Mouse (Mus musculus) A20 (cell line): ENCODE measurements around the gene Clba1.

Experiments used
- DNase-seq: peaks from one replicate; pipeline ENCODE4 v3.0.0-alpha.2; 2011; ENCODE audit warnings: low read depth, low spot score

Gene Clba1

DNA sequence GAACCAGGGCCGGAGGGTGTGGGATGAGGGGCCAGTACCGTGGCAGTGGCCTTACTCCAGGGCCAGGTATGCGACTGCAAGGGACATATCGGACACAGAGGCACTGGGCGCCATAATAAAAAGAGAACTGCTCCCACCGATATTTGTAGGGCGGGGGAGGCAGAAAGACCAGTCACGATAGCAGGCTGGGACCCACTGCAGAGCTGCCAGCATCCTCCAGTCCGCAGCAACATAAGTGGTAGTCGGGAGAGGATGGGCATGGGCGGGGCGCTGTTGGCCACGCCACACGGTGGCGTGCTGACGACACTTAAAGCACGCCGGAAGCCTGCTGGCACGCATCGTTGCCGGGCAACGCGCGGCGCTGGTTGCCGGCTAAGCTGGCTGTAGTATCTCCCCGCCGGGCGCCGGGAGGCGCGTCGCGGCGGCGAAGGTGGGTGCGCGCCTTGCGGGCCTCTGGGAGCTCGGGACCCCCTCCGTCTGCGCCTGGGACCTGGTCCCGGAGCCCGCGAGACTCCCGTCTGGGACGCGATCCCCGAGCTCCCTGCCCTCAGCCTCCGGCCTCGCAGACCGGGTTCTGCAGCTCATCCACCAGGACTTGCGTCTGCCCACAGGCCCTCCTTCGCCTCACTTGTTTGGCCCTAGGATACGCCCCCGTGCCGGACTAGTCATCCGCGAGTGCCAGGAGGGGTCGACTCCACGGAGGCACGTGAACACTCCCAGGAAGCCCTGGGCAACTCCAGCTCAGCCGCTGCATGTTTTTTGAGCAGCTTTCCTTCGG lies at the start of gene Clba1:
Gene Clba1, plus strand, starts transcription at position 351 of the 778 bp plus-strand sequence.
- peak; percentile 94 for DNase-seq

DNA sequence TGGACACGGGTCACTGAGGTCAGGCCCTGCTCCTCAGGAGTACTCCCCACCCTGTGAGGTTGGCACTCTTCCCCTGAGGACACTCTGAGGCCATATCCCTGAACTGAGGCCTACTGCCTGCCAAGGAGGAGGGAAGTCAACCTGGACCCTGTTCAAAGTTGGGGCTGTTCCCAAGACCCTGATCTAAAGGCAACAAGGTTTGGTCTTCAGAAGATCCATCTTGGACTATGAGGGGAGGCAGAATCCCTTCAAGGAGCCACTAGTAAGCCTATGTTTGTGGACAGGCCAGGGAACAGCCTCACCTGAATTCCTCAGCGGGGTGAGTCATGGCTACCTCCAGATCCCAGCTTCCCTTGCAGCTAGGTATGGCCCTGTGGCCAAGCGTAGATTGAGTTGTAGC lies 49.3 kb upstream of the Clba1 start:
- no peak for DNase-seq

DNA sequence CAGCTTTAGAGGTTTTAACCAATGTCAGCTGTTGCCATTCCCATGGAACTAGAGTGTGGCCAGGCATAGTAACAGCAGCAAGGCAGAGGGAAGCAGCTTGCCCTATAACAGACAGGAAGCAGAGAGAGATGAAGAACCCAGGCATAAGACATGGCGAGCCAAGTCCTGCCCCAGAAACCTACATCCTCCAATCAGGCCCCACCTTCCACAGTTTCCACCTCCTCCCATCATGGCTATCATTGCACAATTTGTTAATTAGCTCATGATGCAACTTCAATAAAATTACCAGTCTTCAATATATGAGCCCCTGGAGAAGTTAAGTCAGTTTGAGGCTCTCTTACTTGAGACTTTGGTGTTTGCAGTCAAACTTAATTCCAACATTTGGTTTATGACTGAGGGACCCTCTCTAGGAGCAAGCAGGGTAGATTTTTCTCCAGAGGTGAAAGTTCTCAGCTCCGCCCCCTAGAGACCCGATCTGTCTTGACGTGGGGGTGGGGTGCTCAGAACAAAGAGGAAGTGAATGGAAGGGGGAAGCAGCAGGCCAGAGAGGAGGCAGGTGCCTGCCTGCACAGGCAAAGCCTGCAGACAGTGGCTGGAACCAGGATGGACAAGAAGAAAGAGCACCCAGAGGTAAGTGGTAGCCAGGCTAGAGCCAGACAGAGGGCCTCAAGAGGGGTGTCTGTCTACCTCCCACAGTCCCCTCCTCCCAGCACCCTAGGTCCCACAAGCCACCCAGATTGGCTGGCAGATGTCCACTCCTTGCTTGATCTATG lies 48.4 kb upstream of the Clba1 start, which contains the start of gene Pld4:
Gene Pld4, plus strand, starts transcription at position 502 of the 773 bp plus-strand sequence.
- DNase-seq: peak; percentile 89

DNA sequence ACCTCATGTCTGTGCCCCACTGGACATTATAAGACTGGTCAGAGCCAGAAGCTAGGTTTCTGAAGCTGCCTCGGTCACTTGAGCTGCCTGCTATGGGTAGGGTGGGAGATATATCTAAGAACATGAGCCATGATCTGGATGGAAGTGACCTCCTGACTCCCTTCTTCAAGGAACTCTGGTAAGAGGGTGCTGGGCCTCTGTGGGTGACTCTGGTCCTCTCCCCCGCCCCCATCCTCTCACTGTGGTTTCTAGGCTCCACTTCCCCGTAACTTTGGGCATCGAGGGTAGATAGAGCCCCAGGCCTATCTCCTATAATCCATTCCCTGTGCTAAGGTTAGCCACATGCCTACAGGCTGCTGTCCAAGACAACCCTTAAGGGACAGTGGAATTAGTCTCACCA lies 47.3 kb upstream of the Clba1 start:
- DNase-seq: peak; percentile 58

DNA sequence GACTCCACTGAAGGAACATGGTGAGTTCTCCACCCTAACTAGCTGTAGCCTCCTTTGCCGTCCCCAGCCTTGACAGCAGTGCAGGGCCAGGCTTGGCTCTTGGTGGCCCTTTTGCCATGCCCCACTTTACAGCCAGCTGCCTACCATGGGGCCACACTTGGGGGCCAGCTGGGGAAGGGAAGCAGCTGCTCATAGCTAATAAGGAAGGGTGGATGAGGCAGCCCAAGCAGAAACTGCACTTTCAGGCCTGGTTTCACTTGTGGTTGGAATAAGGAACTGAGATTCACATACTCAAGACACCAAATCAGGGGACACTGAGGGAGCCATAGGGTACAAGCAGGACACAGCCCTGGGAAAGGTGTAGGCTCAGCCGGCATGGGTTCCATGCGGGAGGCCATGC lies 46.7 kb upstream of the Clba1 start:
- DNase-seq: peak; percentile 91

DNA sequence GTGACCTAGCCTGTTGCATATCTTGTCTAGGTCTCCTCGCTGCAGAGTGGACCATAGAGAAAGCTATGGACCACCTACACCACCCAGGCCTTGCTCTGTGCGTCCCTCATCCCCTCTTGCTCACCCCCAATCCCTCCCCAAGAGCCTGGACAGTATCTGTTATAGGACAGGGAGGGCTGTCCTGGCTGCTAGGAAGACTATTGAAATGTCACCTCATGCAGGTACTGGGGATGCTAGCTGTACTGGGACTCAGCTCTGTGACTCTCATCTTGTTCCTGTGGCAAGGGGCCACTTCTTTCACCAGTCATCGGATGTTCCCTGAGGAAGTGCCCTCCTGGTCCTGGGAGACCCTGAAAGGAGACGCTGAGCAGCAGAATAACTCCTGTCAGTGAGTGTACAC lies 45.6 kb upstream of the Clba1 start:
- no peak for DNase-seq

DNA sequence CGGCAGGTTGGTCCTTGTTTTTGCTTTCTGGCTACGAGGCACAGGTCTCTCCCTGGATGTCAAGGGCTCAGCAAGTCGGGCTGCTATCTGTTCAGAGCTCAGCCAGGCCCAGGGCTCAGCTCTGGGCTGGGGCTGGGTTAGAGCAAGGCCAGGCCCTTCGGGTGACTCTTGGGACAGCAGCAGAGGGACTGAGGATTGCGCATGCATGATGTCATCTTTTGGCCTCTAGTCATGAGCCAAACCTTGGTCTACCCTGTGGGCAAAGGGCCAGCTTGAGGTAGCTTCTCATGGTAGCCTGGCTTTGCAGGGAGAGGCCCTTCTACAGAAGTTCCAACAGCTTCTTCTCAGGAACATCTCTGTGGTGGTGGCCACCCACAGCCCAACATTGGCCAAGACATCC lies 44.6 kb upstream of the Clba1 start:
- DNase-seq: no peak

DNA sequence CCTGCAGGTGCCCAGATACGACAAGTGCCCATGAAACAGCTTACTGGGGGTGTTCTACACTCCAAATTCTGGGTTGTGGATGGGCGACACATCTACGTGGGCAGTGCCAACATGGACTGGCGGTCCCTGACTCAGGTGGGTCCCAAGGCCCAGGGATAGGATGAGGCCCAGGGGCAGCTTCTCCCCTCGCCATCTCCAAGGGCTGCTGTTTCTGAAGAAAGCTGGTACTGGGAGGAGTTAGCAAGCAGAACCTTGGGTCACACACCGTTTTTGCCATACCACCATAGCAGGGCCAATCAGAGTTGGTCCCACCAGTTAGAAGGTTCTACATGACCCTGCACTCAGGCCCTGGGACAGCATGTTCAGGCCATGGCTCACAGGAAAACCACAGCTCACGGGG lies 43.7 kb upstream of the Clba1 start:
- DNase-seq: no peak

DNA sequence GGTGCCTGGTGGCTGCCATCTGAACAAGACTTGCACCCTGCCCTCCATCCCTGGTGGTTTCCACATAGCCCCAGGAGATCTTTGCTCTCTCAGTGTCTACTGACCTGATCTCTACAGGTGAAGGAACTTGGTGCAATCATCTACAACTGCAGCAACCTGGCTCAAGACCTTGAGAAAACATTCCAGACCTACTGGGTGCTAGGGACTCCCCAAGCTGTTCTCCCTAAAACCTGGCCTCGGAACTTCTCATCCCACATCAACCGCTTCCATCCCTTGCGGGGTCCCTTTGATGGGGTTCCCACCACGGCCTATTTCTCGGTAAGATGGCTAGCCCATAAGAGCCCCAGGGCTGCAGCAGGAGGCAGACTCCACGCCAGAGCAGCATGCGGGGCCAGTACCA lies 42.2 kb upstream of the Clba1 start:
- DNase-seq: no peak

DNA sequence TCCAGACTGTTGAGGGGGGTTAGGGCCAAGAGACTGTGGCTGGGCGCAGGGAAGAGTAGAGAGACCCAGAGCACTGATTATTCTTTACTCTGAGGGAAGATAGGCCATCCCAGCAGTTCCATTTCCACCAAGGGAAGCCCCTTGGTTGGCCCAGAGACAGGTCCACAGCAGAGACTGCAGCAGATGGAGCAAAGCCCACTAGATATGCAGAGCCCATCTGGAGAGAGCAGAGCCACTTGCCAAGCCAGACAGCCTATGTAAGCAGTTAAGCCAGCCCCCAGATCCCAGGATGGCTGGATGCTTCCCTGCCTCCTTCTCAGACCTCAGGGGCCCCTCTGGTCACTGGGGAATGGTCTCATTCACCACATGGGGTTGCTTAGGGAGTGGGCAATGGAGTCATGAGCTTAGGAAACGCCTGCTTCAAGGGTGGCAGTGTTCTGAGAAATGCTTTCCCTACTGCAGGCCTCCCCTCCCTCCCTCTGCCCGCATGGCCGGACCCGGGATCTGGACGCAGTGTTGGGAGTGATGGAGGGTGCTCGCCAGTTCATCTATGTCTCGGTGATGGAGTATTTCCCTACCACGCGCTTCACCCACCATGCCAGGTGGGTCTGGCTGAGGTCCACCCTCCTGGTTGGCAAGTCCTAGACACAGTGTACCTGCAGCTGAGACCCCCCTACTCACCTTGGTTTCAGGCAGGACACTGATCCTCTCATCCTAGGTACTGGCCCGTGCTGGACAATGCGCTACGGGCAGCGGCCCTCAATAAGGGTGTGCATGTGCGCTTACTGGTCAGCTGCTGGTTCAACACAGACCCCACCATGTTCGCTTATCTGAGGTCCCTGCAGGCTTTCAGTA lies 41.5 kb upstream of the Clba1 start:
- DNase-seq: no peak

DNA sequence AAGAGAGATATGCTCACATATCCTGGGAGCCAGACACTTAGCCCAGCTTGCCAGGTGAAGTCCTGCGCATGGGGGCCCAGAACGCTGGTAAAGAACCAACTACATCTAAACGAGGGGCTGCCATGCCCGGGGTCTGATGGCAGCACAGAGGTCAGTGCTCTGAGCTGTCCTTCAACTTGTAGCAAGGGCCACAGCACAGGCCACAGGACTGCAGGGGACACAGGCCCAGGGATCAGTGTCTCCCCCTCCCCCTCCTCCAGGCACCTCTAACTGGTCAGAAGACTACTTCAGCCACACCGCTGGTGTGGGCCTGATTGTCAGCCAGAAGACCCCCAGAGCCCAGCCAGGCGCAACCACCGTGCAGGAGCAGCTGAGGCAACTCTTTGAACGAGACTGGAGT lies 40.6 kb upstream of the Clba1 start:
- DNase-seq: no peak

DNA sequence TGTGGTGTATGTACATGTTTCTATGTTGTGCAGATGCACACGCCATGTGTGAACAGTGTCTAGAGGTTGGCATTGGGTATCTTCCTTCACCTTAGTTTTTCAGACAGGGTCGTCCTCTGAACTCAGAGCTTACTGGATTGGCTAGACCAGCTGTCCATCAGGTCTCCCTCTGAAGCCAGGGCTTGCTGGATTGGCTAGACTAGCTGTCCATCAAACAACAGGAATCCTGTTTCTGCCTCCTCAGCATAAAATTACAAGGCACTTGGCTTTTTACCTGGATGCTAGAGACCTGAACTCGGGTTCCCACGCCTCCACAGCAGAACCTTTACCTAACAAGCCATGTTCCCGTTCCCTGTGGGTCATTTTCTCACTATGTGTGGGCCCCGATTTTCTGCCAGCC lies 39.7 kb upstream of the Clba1 start:
- DNase-seq: peak; percentile 46

DNA sequence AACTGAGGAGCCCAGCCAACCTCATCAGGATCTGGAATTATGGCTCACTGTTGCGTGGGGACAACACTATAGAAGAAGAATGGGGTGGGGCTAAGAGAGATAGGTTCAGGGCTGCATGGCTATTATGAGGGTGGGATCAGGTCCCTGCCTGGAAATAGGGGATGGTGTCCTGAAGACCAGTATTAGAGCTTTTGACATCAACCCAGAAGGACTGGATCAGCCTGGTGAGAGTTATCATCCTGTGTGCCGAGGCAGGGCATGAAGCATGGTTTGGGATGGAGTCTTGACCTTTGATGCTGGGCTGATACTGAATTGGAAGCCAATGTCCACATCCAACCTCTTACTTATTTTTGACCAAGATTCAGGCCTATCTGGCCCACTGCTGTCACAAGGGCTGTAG lies 39.0 kb upstream of the Clba1 start:
- no peak for DNase-seq

DNA sequence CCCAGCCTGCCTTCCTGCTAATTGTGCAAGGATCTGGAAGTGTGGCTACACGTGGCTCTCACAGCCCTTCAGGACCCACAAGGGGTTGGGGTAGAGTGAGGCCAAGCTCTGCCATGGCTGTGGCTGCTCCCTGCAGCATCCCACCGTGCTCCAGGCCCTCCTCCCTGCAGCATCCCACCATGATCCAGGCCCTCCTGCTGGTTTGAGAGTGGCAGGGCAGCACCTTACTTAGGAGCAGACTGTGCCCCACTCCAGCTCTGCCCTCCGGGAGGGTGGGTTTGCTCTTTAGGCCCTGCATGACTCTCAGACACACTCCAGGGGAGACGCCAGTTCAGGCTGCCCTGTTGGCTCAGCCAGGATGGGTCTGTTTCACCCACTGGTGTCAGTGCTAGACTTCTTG lies 38.3 kb upstream of the Clba1 start:
- DNase-seq: no peak

DNA sequence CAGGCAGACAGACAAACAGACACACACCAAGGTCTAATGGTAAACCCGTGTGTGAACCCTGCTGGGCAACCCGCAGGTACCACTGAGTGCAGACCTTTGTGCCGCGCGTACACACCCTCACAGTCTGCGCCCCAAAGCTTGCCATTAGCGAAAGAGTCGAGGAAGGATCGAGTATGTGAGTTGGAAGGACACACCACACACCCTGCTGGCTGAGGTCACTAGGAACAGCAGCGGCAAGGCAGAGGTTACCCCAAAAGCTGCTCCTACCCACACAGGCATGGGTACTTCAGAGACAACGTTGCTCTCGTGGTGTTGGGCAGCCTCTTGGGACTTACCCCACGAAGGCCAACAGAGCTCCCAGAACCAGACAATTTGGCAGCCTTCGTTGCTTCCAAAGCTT lies 36.4 kb upstream of the Clba1 start:
- DNase-seq: no peak

DNA sequence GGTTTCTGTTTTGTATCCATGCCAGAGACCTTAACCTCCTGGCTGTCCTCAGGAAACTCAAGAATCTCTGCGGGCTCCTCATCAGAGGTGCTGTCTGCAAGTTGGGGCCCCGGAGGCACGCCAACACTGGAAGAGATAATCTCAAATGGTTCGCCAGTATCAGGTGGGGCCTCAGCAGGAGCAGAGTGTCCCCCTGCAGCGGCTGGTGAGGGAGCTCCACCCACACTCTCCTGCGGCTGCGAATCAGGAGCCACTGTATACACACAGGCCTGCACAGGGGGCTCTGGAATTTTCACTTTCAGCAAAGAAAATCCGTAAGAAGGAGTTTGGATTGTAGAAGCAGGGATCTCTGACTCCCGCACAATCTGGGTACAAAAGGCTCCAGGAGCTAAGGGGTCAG lies 35.4 kb upstream of the Clba1 start:
- no peak for DNase-seq

DNA sequence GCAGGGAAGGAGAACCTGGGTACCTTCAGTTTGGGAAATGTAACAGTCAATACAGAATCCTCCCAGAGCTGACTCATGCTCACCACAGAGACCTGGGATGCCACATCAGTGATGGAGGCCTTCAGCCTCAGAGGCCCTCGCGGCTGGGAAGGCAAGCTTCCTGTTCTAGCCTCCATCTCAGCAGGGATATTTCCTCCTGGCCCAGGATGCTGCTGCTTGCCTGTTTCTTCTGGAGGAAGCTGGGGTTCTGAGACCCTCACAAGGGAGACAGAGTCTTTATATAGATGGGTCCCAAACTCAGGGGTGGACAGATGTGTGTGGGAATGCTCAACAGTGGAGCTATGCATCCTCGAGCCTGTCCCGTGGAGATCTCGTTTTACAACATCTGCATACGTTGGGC lies 34.7 kb upstream of the Clba1 start:
- no peak for DNase-seq

DNA sequence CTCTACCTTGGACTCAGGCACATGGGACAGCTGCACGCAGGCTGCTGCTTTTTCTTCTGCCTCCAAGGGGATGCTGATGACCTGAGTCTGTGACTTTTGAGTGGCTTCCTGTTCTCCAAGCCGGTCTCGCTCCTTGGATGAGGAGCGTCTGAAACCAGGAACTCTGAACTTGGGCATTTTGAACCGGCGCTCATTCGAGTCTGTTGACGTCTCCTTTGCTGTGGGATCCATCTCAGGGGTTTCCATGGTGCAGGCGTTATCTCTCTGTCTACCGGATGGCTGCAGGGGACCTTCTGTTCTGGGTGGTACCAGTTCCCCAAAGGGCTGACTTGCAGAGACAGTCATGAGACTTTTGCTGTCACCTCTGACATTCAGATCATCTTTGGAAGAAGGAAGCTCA lies 34.3 kb upstream of the Clba1 start:
- DNase-seq: no peak

DNA sequence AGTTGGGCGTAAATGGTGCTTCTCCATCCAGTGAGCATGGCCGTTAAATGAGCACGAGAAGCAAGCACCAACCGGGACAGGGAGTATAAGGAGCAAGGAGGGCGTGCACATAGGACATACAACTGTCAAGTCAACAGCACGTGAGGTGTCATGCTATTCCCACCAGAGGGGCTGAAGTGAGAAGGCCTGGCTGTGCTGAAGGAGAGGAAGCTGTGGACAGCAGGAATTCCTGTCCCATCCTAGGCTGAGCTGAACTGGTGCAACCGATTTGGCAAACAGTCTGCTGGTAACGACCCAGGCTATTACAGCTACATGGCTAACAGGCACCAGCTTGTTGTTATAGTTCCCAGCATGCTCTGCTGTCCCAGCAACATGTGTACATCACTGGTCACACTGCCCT lies 17.7 kb upstream of the Clba1 start:
- no peak for DNase-seq

DNA sequence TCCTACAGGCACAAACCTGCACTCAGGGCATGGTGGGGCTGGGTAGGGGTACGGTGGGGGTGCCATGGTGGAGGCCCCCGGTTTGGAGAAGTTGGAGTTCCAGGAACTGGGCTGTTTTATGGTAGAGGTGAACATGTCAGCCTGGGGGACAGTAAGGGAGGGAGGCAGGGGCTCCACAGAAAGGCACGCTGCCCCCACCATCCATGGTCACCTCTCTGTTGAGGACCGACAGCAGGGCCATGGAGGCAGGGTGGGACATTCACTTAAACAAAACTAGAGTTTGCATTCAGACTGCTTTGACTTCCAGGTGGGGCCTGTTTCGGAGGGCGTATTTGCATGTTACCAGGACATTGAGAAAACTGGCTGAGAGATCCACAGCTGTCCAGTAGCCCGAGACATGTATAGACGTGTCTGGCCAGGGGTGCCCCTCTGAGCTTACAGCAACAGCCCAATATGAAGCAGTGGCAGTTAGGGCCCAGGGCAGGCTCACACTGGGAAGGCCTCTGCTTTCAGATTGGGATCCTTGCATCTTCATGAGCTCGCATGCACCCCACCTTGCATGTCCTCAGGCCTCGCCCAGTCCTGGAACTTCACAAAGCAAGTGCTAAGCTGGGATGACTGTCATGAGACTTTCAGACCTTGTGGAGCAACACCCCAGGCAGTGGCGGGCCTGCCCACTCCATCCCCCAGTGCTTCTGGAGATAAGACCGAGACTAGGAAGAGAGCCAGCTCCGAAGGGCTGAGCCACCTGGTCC lies 15.0 kb upstream of the Clba1 start:
- peak; percentile 42 for DNase-seq

DNA sequence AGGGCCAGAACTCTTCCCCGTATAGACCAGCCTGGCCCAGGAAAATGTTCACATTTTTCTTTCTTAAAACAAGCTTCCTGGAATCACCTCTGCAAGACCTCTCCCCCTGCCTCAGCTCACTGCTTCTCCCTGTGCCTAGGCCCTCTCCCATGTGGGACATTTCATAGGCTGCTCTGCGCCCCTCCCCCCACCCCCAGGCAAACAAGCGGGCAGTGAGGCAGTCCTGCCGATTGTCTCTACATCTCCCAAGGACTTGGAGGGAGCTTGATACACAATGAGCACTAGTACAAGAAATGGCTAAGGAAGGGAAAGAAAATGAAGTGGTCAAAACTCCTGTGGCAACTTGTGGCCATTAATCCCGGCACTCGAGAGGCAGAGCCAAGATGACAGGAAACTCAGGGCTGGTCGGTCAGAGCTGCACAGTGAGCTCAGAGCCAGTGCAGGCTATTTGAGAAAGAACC lies 14.4 kb upstream of the Clba1 start:
- DNase-seq: no peak
